Mouse (Mus musculus): ENCODE measurements around the gene Adcy9.

GRCm38 (mm10) chr16:4283267-4283851 is 136.9 kb downstream of the Adcy9 start:
- TF ChIP-seq CTCF (IDR thresholded peaks at IDR 0.05 in 2 of 3, conservative IDR thresholded peaks at IDR 0.05 in 1 of 3; ENCODE audit: control insufficient read depth in 1 of 3, insufficient read depth in 1 of 3, low read depth in 2 of 3, low read length in 3 of 3, poor library complexity in 1 of 3, severe bottlenecking in 1 of 3) (no peak), ZNF384 (IDR thresholded peaks at IDR 0.05; ENCODE audit: low read depth, low read length) (no peak), MAX (IDR thresholded peaks at IDR 0.05; ENCODE audit: low read length) (no peak), USF1 (IDR thresholded peaks at IDR 0.05; ENCODE audit: low read depth, low read length) (no peak), JUND (IDR thresholded peaks at IDR 0.05; ENCODE audit: low read depth, low read length) (no peak), GABPA (IDR thresholded peaks at IDR 0.05; ENCODE audit: low read depth, low read length) (no peak), RAD21 (IDR thresholded peaks at IDR 0.05; ENCODE audit: low read depth, low read length) (no peak)

Measured in MEL (cell line).